Mouse (Mus musculus): ENCODE results near the gene Gm47959.
A peak's percentile ranks its signal among the peaks of the same experiment; 100 is the strongest.
"Not testable (repeated sequence)": the region's sequence is repeated elsewhere in the genome, so short reads cannot be mapped to it uniquely, and the experiment has no call there.

Gm47959 gene

GRCm38 (mm10) chr1:83000306-83000705 lies at the start of gene Gm47959:
TSS of gene Gm47959 (plus strand) at chr1:83000548.
- not testable (repeated sequence) for DNase-seq (ENCODE audit: low read depth)

GRCm38 (mm10) chr1:82955913-82956312 lies 44.4 kb upstream of the Gm47959 start, which contains the start of gene Gm7544:
TSS of gene Gm7544 (minus strand) at chr1:82956013.
- not testable (repeated sequence) for DNase-seq (ENCODE audit: low read depth)

- DNase-seq (ENCODE audit: low read depth), result no peak
Observed at GRCm38 (mm10) chr1:82959870-82960385, 40.4 kb upstream of the Gm47959 start, which contains the start of gene Gm47955. TSS of gene Gm47955 (plus strand) at chr1:82960286.

GRCm38 (mm10) chr1:82966413-82966812 lies 33.9 kb upstream of the Gm47959 start:
- no peak for DNase-seq (ENCODE audit: low read depth)

GRCm38 (mm10) chr1:82972046-82972445 lies 28.3 kb upstream of the Gm47959 start:
- peak; percentile 53 for DNase-seq (ENCODE audit: low read depth)

GRCm38 (mm10) chr1:82973244-82973643 lies 27.1 kb upstream of the Gm47959 start:
- DNase-seq (ENCODE audit: low read depth), result no peak

GRCm38 (mm10) chr1:82973901-82974300 lies 26.4 kb upstream of the Gm47959 start:
- no peak for DNase-seq (ENCODE audit: low read depth)

GRCm38 (mm10) chr1:82974342-82974741 lies 26.0 kb upstream of the Gm47959 start:
- DNase-seq (ENCODE audit: low read depth), result no peak

GRCm38 (mm10) chr1:82975750-82976149 lies 24.6 kb upstream of the Gm47959 start:
- DNase-seq (ENCODE audit: low read depth), result no peak

- peak; percentile 52 for DNase-seq (ENCODE audit: low read depth)
Observed at GRCm38 (mm10) chr1:82977840-82978239, 22.5 kb upstream of the Gm47959 start.

- DNase-seq (ENCODE audit: low read depth), result no peak
Observed at GRCm38 (mm10) chr1:82986738-82987137, 13.6 kb upstream of the Gm47959 start.

GRCm38 (mm10) chr1:82987530-82988198 lies 12.7 kb upstream of the Gm47959 start:
- peak; percentile 92 for DNase-seq (ENCODE audit: low read depth)

GRCm38 (mm10) chr1:82991062-82991461 lies 9.3 kb upstream of the Gm47959 start:
- no peak for DNase-seq (ENCODE audit: low read depth)

- DNase-seq (ENCODE audit: low read depth), result no peak
Observed at GRCm38 (mm10) chr1:82991596-82991995, 8.8 kb upstream of the Gm47959 start.

- DNase-seq (ENCODE audit: low read depth), result no peak
Observed at GRCm38 (mm10) chr1:82992093-82992492, 8.3 kb upstream of the Gm47959 start.

- no peak for DNase-seq (ENCODE audit: low read depth)
Observed at GRCm38 (mm10) chr1:82993947-82994346, 6.4 kb upstream of the Gm47959 start.

- peak; percentile 28 for DNase-seq (ENCODE audit: low read depth)
Observed at GRCm38 (mm10) chr1:83006218-83007179, 6.2 kb downstream of the Gm47959 start.

GRCm38 (mm10) chr1:83007471-83007870 lies 7.1 kb downstream of the Gm47959 start:
- DNase-seq (ENCODE audit: low read depth), result no peak

- DNase-seq (ENCODE audit: low read depth), result no peak
Observed at GRCm38 (mm10) chr1:83014477-83014876, 14.1 kb downstream of the Gm47959 start.

- no peak for DNase-seq (ENCODE audit: low read depth)
Observed at GRCm38 (mm10) chr1:83015329-83015879, 15.1 kb downstream of the Gm47959 start.

GRCm38 (mm10) chr1:83016556-83016955 lies 16.2 kb downstream of the Gm47959 start:
- no peak for DNase-seq (ENCODE audit: low read depth)

- DNase-seq (ENCODE audit: low read depth), result no peak
Observed at GRCm38 (mm10) chr1:83031950-83032349, 31.6 kb downstream of the Gm47959 start.
